Mouse (Mus musculus): ENCODE data around the gene C1qb.

C1qb gene

DNA sequence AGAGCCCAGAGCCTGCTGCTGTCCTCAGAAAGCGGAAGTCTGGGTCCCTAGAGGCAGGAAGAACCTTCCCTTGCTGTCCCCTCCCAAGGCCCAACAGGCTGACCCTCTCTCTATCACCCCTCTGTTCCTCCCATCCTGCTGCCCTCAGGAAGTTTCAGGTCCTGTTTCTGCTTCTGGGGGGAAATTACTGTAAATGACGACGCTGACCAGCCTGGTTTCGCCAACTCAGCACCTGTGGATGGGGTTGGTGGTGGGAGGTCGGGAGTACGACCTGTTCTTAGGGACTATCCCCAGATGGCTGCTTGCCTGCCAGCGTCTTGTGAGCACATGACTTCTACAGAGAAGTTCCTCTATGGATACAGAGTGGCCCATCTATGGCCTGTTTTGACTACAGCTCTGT lies at the start of gene C1qb:
TSS of gene C1qb (minus strand) at position 87 of the 400 bp plus-strand sequence.
- no peak for DNase-seq (ENCODE audit: low spot score in 2 of 2)

DNA sequence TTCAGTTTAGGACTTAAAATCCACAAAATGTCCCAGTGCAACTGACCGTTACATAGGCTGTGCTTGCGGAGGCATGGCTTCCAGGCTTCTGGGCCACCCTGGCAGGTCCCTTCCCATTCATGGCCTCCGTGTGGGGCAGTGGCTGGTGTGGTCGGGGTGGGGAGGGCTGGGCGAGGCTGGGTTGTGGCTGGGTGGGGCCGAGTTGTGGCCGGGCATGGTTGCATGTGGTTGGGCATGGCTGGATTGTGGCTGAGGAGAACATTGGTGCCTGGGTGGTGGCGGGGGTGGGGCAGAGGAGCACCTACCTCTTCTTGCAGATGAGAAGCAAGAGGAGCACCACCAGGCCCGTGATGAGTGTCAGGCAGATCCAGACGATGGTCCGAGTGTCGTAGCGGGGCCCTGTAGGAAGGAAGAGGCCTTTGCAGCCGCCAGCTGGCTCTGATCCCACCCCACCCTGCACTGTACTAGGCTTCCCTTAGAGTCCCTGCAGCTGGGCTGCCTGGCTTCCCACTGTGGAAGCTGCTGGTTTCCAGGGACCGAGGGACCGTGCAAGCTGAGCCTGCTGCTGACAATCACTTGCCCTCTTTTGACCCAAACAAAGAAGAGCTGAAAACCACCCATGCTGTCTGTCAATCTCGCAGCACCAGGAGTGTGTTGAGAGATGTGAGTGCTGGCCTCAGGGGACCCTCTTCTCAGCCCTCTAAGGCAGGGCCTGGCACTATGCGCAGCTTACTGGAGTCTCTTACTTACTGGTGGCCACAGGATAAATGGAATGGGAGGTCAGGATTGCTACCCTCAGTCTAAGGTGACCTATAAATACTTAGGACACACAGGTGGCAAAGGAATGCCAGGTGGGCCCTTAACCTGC lies 49.0 kb upstream of the C1qb start:
- DNase-seq (ENCODE audit: low spot score in 2 of 2), result no peak

DNA sequence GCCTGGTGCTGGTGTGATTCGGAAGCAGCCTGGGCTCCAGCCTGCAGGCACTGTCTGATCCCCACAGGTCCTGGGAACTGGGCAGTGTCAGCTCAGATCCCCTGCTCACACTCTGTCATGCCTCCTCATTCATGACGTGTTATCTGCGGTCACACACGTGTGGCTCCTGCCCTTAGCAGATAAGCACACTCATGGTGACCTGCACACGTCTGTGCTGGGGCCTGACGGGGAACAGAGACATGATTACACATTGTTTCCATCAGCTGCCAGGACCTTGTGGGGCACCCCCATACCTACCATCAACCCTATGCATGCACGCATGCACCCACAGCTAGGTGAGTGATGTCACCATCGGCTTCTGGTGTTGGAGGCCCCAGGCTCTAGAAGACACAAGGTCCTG lies 44.5 kb upstream of the C1qb start:
- DNase-seq (ENCODE audit: low spot score in 2 of 2), result no peak

DNA sequence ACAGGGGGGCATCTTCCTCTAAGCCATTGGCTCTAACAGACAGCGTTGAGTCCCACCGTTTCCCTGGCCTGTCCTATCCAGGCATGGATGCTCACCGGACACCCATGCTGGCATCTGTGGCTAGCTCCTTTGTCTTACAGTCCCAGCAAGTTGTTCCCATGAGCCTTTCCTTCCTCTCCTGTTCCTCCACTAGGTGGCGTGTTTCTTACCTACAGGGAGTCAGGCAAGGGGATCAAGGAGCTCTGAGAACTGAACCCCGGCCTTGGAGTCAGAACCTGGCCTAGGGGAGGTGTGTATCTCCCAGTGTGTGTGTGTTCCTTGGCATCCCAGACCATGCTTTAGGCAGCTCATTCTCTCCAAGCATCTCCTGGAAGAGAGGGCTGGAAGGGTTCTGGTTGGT lies 42.9 kb upstream of the C1qb start:
- no peak for DNase-seq (ENCODE audit: low spot score in 2 of 2)

DNA sequence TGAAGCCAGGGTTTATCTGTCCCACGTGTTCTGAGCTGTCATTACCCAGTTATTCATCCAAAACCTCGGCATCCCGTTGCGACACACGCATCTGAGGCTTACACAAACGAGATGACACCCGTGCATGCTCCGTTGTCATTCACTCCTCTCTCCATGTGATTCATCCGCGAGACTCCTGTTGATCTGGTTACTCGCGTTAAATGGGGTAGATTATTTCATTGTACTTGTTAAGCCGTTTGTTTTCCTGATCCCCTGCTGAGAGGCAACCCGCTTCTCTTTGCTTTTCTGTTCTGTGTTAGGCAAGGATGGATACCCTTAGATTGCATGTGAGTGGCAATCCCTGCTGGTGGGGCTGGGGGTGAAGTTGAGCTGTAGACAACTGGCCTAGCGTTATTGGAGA lies 39.8 kb upstream of the C1qb start:
- no peak for DNase-seq (ENCODE audit: low spot score in 2 of 2)

DNA sequence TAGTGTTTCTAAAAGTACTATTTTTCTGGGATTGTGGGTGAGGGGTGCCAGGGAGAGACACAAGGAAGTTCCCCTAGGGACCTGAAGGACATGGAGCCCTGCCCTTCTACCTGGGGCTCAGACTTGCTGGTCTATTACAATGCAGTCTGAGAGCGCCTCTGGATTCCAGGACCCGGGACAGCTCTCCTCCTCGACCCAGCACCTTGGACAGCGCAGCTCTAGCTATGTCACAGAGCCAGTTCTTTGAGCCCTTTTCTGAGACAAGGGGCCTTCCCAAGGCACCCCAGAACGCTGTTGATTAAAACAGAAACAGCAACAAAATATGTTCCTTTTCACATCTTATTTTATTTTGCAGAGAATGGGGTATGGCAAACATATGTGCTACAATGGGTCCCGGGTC lies 38.5 kb upstream of the C1qb start:
- DNase-seq (ENCODE audit: low spot score in 2 of 2), result no peak

DNA sequence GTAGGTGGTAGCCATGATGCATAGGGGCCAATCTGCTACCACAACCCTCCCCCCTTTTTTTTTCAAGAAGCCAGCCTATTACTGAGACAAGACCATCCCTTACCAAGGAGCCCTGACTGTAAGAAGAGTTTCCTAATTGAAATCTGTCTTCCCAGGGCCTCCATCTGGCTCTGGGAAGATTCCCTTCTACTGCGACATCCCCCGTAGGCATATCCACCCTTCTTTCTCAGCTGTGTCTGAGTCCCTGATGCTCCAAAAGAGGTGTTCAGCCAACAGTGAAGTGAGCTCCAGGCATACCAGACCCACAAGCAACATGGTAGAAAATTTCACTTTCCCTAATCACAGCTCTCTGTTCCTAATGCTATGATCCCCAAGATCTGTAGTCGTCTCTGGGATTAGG lies 33.5 kb upstream of the C1qb start:
- no peak for DNase-seq (ENCODE audit: low spot score in 2 of 2)

DNA sequence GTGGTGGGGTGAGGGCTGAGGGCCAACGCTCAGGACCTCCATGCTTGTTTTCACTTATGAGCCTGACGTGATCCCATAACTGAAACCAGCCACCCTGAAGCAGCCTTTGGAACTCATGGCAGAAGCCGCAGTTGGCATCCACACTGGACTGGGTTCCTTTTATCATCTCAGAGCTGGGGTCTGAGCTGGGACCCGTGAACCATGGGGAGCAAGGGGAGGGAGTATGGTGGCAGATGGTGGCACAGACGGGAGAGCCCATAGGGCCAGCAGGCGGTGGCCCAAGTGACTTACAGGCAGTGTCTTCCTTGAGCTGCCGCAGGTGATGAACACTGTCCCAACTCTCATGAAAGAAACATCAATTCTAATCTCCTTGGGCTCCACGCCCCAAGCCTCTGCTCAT lies 32.8 kb upstream of the C1qb start:
- DNase-seq (ENCODE audit: low spot score in 2 of 2), result no peak

DNA sequence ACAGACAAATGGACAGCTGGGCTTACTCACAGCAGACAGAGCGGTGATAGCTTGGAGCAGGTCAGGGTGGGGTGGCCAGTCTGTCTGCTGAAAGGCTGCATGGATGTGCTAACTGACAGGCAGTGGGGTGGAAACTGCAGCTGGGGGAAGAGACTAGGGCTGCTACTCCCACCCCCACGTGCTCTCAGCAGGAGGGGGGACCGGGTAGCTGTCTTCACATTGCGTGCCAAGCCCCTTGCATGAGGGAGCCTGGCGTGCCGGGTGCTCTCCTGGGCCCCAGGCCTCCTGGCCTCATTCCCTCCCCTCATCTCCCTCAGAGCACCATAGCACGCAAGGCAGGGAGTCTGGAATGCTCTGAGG lies 31.2 kb upstream of the C1qb start:
- DNase-seq (ENCODE audit: low spot score in 2 of 2), result no peak

DNA sequence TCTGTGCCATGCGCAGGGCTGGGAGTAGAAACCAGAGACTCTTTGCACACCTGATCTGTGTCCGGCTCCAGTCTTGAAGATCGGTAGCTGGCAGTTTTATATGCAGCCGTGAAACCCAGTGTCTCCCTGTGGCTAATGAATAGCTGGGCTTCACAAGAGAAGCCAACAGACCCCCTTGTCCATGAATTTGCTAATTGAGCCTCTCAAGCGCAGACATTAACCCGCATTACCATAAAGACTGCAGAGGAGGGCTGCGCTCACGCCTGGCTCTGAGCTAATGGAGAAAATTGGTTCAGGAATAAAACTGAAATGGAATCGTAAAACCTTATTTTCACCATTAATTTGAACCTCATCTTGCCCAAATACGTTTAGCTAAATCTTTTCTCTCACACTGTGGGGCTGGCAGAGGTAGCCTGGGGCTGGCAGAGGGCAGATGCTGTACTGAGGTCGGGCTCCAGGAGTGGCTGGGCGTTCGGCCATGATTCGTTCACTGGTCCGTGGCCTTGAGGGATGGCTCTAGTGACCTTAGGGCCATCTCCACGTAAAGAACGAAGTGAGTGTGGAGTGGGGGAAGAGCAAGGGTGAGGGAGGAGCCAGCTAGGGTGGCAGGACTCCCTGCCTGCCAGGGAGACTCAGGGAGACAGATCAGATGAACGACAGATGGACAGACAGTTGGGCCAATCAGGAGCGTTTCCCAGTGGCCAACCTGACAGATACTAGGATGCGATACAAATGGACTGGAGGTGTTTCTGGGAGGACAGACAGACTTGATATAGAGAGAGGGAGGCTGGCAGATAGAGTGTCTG lies 30.6 kb upstream of the C1qb start:
- no peak for DNase-seq (ENCODE audit: low spot score in 2 of 2)

DNA sequence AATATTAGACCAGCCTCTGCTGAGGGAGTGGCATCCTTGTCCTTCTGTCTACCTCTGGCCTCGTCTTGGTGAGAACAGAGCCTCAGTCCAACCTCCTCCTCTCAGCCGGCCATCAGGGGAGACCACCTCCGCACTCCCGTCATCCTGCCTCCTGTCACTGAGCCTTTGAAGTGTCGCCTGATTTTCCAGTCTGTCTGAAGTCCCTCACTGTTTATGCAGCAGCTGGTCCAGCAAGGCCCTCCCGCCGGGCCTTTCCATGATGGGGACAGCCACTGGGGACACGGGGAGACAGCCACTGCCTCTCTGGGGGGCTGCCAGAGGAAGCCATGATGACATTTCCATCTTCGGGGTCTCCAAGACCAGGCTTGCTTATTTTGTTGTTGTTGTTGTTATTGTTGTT lies 26.9 kb upstream of the C1qb start:
- DNase-seq (ENCODE audit: low spot score in 2 of 2), result no peak

DNA sequence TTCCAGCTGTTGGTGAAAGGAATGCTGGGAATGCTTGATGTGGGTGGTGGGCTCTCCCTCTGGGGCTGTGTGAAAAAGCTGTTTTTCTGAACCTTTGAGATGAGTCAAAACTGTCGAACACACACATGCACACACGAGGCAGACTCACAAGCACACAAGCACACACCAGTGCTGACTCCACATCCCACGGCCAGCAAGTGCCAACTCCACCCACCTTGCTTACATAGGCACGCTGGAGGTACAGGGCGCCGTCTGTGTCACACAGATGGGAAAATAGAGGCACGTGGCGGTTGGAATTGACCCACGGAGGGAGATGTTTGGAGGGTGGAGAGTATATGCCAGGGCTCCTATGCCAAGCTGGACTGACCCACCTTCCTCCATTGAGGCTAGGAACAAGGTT lies 25.8 kb upstream of the C1qb start:
- no peak for DNase-seq (ENCODE audit: low spot score in 2 of 2)

DNA sequence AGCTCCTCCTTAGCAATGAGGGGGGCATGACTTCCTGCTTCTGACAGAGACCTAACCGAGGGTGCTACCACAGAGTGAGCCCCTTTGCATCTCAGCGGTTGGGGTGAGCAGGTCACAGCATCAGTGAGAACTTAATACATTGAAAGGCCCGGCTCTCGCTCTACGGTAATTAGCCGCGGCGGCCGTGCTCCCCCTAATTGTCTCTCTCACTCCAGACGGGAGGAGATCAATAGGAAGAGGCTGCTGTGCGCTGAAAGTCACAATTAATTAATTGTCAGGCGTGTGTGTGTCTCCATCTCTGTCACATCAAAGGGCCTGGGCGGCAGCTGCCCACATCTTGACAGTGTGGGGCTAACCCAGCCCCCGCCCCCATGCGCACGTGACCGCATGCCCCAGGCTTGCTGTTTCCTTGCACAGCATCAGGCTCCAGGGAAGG lies 25.2 kb upstream of the C1qb start:
- no peak for DNase-seq (ENCODE audit: low spot score in 2 of 2)

DNA sequence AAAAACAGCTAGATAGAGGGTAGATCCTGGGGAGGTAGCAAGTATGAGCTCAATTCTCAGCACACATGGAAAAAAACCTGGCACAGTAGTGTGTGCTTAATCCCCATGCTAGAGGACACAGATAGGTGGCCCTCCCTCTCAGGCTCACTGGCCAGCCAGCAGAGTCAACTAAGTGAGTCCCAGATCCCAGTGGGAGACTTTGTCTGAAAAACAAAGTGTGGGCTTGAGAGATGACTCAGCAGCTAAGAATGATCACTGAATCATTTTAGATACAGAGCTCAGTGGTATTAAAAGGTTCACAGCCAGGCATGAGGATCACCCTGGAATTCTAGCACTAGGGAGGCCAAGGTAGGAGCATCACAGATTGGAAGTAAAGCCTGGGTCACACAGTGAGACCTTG lies 21.8 kb upstream of the C1qb start:
- no peak for DNase-seq (ENCODE audit: low spot score in 2 of 2)

DNA sequence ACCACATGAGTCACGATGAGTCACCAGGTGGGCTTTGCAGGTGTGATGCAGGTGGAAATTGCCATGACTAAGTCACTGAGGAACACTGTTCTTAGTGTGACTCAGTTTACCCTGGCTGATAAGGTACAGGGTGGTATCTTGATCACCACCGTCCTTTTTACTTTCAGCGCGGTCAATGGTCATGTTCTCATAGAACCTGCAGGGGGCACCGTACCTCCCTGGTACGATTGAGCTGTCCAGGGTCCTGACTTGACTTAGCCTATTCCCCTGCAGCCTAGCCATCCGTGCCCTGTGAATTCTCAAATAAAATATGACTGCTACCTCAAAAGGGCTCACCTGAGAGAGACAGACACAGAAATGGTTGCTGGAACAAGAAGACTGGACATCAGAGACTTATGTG lies 21.0 kb upstream of the C1qb start:
- no peak for DNase-seq (ENCODE audit: low spot score in 2 of 2)

DNA sequence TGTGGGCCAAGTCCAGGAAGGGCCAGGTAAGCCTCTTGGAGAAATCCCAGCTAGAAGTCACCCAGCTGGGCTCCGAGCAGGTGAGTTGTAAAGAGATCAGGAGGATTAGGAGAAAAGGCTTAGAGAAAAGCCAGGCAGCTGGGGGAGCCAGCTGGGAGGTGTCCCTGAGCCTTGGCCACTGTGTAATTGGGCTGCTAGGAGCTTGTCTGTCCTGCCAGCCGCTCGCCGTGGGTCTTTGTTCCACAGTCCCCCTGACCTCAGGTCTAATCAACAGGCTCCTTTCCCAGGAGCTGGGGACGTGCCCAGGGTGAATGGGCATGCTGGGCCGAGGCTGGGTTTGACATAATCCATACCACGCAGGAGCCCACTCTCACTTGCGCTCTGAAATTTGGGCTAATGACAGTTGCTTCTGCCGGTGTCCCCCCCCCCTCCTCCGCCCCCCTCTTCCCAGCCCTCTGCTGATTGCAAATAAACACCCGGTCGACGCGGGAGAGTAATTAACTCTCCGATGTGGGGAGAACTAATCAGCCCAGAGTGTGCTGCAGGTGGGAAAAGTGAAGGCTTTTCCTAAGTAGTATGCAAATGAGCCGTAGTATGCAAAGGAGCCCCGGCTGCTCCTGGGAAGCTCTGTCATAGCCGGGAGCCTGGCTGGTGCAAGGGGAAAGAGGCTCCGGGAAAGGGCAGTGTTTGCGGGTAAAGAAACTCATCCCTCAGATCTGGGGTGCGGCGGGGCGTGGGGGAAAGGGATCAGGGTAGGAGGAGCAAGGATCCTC lies 19.0 kb upstream of the C1qb start:
- no peak for DNase-seq (ENCODE audit: low spot score in 2 of 2)

DNA sequence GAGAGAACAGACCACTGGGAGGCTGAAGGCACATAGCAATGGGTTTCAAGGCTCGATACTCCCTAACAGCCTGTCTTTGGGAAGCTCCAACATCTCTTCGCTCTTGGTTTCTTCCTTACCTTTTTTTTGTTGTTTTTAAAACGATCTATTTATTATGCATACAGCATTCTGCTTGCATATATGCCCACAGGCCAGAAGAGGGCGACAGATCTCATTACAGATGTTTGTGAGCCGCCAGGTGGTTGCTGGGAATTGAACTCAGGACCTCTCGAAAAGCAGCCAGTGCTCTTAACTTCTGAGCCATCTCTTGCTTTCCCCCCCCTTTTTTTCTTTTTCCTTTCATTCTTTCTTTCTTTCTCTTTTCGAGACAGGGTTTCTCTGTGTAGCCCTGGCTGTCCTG lies 13.2 kb upstream of the C1qb start:
- DNase-seq (ENCODE audit: low spot score in 2 of 2), result no peak

DNA sequence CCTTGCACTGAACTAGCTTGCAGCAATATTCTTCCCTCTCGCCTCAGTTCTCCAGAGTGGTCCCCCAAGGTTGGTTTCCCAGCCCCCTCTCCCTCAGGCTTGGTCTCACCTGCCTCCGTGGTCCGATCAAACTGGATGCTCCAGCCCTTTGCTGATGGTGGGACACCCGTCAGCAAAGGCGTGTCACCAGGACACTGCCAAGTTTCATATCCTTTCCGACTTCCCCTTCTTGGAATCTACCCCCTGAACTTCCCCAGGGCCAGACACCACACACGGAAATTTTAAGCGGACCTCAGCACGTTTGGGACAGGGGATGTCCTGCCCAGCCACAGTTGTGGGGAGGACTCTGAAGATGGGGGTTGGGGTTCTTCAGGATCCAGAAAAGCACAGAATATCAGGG lies 12.7 kb upstream of the C1qb start, which contains the start of gene C1qa:
TSS of gene C1qa (minus strand) at position 167 of the 400 bp plus-strand sequence.
- DNase-seq (ENCODE audit: low spot score in 2 of 2), result no peak

DNA sequence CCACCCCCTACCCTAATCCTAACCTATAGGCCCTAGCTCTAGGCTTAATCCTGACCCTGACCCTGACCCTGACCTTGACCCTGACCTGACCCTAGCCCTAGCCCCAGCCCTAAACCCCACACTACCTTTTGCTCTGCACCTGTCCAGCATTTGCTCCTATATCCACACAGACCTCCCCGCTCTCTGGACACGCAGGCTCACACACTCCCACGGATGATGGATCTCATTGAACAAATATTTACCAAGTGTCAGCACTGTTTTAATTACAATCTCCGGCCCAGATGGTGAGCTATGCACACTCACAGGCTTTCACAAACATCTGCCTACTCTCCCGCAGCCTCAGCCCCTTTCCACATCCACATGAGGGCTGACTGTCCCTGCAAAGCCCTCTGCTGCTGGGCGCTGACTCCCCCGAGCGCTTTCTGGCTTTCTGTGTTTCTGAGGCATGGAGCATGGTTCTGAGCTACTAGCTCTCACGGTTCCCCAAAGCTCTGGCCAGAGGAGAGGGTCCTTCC lies 12.2 kb upstream of the C1qb start:
- DNase-seq (ENCODE audit: low spot score in 2 of 2), result no peak

DNA sequence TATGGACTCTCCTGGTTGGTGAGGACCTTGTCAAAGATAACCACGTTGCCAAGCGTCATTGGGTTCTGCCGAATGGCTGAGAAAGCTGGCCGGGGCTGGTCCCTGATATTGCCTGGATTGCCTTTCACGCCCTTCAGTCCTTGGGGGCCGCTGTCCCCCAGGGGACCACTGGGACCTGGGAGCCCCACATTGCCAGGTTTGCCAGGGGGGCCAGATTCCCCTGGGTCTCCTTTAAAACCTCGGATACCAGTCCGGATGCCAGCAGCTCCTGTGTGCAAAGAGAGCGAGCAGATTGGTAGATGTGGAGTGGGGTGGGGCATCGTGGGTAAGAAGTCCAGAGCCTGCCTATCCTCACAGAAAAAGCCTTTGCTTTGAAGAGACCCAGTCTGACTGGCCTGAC lies 10.5 kb upstream of the C1qb start:
- DNase-seq (ENCODE audit: low spot score in 2 of 2), result no peak

DNA sequence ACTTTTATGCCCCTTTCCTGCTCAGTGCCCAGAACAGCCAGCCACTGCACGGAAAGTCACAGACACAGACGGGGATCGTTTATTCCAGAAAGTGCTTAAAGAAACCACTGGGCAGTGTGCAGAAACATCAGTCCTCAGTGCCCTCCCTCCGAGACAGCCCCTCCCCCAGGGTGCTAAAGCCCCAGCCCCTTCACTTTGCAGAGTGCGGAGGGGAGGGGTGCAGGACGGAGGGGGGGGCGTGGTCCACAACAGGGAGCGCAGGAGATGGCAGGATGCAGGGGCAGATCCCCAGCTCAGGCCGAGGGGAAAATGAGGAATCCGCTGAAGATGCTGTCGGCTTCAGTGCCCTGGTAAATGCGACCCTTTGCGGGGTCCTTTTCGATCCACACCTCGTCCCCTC lies 9.9 kb upstream of the C1qb start:
- no peak for DNase-seq (ENCODE audit: low spot score in 2 of 2)

DNA sequence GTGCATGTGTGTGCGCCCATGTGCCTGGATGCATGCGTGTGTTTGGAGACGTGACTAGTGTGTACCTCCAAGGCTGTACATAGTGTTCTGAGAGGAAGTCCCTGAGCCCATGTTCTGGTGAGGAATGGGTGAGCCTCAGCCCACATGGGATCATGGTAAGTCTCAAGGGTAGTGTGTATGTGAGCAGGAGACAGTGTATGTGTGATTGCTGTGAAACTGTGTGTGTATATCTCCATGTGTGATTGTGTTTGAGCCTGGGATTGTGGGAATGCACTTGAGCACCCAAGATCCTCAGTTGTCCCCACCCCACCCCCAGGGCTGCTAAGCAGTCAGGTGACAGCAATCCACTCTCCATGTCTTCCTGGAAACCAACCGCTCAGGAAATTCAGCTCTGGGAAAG lies 8.8 kb upstream of the C1qb start:
- no peak for DNase-seq (ENCODE audit: low spot score in 2 of 2)

Measured in right cerebral cortex, postnatal 36 days (tissue).